Mouse (Mus musculus): Measurements from ENCODE around the gene Cyp4v3.

GRCm38 (mm10) chr8:45266993-45267392 is 66.0 kb downstream of the Cyp4v3 start:
- no peak for TF ChIP-seq POLR2A (IDR thresholded peaks at IDR 0.05; ENCODE audit: insufficient read depth, low read depth, low read length)
- TF ChIP-seq CTCF (IDR thresholded peaks at IDR 0.05) = no peak
